Mouse (Mus musculus) cerebellum, adult 2 months (tissue): ENCODE data around the gene Thsd4.

Experiments
- CTCF ChIP-seq: fragments of 200-500 bp; IDR thresholded peaks from 2 replicates; pipeline ENCODE4 v1.5.1; 2011; ENCODE audit warnings: low read depth, mild to moderate bottlenecking, control low read depth, low read length, moderate library complexity, borderline replicate concordance; ENCODE audit not compliant: insufficient read depth
- POLR2A ChIP-seq: fragments of 200-500 bp; IDR thresholded peaks from 2 replicates; pipeline ENCODE4 v1.6.1; 2011; ENCODE audit warnings: low read length, control low read depth, borderline replicate concordance; ENCODE audit not compliant: insufficient read depth

- TF ChIP-seq POLR2A (no peak), CTCF (no peak)
Measured at GRCm38 (mm10) chr9:60431924-60432323, 89.9 kb downstream of the Thsd4 start.
